Mouse (Mus musculus): ENCODE measurements around the gene Gm45062. TPM values are rescaled to one million over a fixed set of nuclear protein-coding genes. Genes with fewer than 3 reads are reported as not detected.

The Gm45062 gene
- total and polyA plus RNA-seq, 3 experiments = 2.7 to 4.1 (median 3.2) TPM

GRCm38 (mm10) chr6:8412845-8413598, 153.8 kb downstream of the Gm45062 start:
- no peak overlapping the region for H3K4me3 ChIP-seq (replicated peaks in 1 of 3; ENCODE audit: low read depth in 2 of 3, low read length in 2 of 3, poor library complexity in 1 of 3)
- H3K27ac ChIP-seq (ENCODE audit: insufficient read depth, low read depth) = no peak overlapping the region
- H3K27me3 ChIP-seq (replicated peaks) = no peaks in the 10 kb centered on the region
- H3K79me2 ChIP-seq (replicated peaks; ENCODE audit: control insufficient read depth, extremely low read depth, insufficient read depth, poor library complexity, severe bottlenecking) = 0 out of 2 replicates have a peak, but pooled peaks cover 2% of the 10 kb centered on the region
- DNase-seq (ENCODE audit: extremely low read depth) = peak; percentile 27
- H3K36me3 ChIP-seq (replicated peaks in 1 of 2; ENCODE audit: control insufficient read depth in 1 of 2, insufficient read depth in 1 of 2, low read length in 1 of 2) = no peaks in the 10 kb centered on the region
- 0 out of 2 replicates have a peak overlapping the region, but pooled peaks have one; percentile 36 for H3K4me2 ChIP-seq (ENCODE audit: insufficient read depth, low read depth, poor library complexity, severe bottlenecking)
- H3K4me1 ChIP-seq (ENCODE audit: control insufficient read depth in 1 of 2, insufficient read depth in 2 of 2) = peaks cover 2 to 21% of the 10 kb centered on the region in 2 experiments; a peak in 2 of 4 replicates
- no peaks in the 10 kb centered on the region for H3K9me3 ChIP-seq (replicated peaks; ENCODE audit: low read length)
- H3K9ac ChIP-seq (ENCODE audit: insufficient read depth, low read depth) = no peak overlapping the region
- in situ Hi-C loops (cut with MboI; ENCODE audit: low pct_ligation_motif_present, low pct_unique_long_range_greater_than_20kb, low sequenced_read_pairs) (no loop called here), dilution Hi-C loops (cut with MboI; ENCODE audit: extremely low pct_ligation_motif_present, extremely low pct_unique_long_range_greater_than_20kb, low sequenced_read_pairs) (no loop called here)
- TF ChIP-seq MEF2A (IDR thresholded peaks at IDR 0.05; ENCODE audit: borderline replicate concordance, low read depth, low read length) (peak; percentile 73; the same call in 1 of the 2 replicates), ZKSCAN1 (IDR thresholded peaks at IDR 0.05; ENCODE audit: borderline replicate concordance, low read depth, low read length) (no peak), BHLHE40 (IDR thresholded peaks at IDR 0.05; ENCODE audit: low read depth, low read length) (peak; percentile 22; the same call in 1 of the 2 replicates), ETS1 (conservative IDR thresholded peaks at IDR 0.05; ENCODE audit: low read depth, low read length) (0 out of 2 replicates have a peak, but pooled peaks have one; percentile 29)

- Histone ChIP-seq H3K27ac (ENCODE audit: insufficient read depth, low read depth) (no peak overlapping the region), H3K9me3 (replicated peaks; ENCODE audit: low read length) (no peaks in the 10 kb centered on the region), H3K4me1 (ENCODE audit: control insufficient read depth in 1 of 2, insufficient read depth in 2 of 2) (peaks cover 2 to 21% of the 10 kb centered on the region in 2 experiments; a peak in 2 of 4 replicates), H3K9ac (ENCODE audit: insufficient read depth, low read depth) (no peak overlapping the region), H3K79me2 (replicated peaks; ENCODE audit: control insufficient read depth, extremely low read depth, insufficient read depth, poor library complexity, severe bottlenecking) (0 out of 2 replicates have a peak, but pooled peaks cover 2% of the 10 kb centered on the region), H3K36me3 (replicated peaks in 1 of 2; ENCODE audit: control insufficient read depth in 1 of 2, insufficient read depth in 1 of 2, low read length in 1 of 2) (no peaks in the 10 kb centered on the region), H3K27me3 (replicated peaks) (no peaks in the 10 kb centered on the region), H3K4me2 (ENCODE audit: insufficient read depth, low read depth, poor library complexity, severe bottlenecking) (no peak overlapping the region), H3K4me3 (replicated peaks in 1 of 3; ENCODE audit: low read depth in 2 of 3, low read length in 2 of 3, poor library complexity in 1 of 3) (no peak overlapping the region)
- TF ChIP-seq CTCF (conservative IDR thresholded peaks at IDR 0.05 in 1 of 2, IDR thresholded peaks at IDR 0.05 in 1 of 2; ENCODE audit: low read depth in 2 of 2, low read length in 2 of 2) (no peak), POLR2AphosphoS2 (IDR thresholded peaks at IDR 0.05; ENCODE audit: low read depth, low read length) (no peak), SIN3A (IDR thresholded peaks at IDR 0.05; ENCODE audit: low read length) (no peak), ZMIZ1 (IDR thresholded peaks at IDR 0.05; ENCODE audit: low read depth, low read length) (no peak), RCOR1 (conservative IDR thresholded peaks at IDR 0.05; ENCODE audit: low read depth, low read length) (no peak), KAT2A (IDR thresholded peaks at IDR 0.05; ENCODE audit: insufficient replicate concordance, low read length) (no peak), RAD21 (IDR thresholded peaks at IDR 0.05; ENCODE audit: low read depth, low read length) (no peak; the same call in 1 of the 2 replicates), NRF1 (IDR thresholded peaks at IDR 0.05; ENCODE audit: low read depth, low read length) (peak; percentile 86), TCF12 (IDR thresholded peaks at IDR 0.05; ENCODE audit: low read depth, low read length) (0 out of 2 replicates have a peak, but pooled peaks have one; percentile 20), GABPA (IDR thresholded peaks at IDR 0.05; ENCODE audit: insufficient replicate concordance, low read depth, low read length) (no peak), MXI1 (IDR thresholded peaks at IDR 0.05; ENCODE audit: low read depth, low read length) (no peak; the same call in 1 of the 2 replicates), ZNF384 (IDR thresholded peaks at IDR 0.05; ENCODE audit: low read depth, low read length) (no peak), CHD1 (IDR thresholded peaks at IDR 0.05; ENCODE audit: low read depth, low read length) (no peak), NELFE (IDR thresholded peaks at IDR 0.05; ENCODE audit: low read depth, low read length) (no peak), ETS1 (conservative IDR thresholded peaks at IDR 0.05; ENCODE audit: low read depth, low read length) (peak; percentile 28; the same call in 1 of the 2 replicates), MYC (IDR thresholded peaks at IDR 0.05; ENCODE audit: low read depth, low read length) (no peak), MEF2A (IDR thresholded peaks at IDR 0.05; ENCODE audit: borderline replicate concordance, low read depth, low read length) (no peak), USF1 (IDR thresholded peaks at IDR 0.05; ENCODE audit: low read depth, low read length) (no peak), UBTF (IDR thresholded peaks at IDR 0.05; ENCODE audit: low read depth, low read length) (no peak), MAFK (IDR thresholded peaks at IDR 0.05; ENCODE audit: insufficient replicate concordance, low read length) (no peak), MAZ (IDR thresholded peaks at IDR 0.05; ENCODE audit: low read depth, low read length) (no peak), ZC3H11A (IDR thresholded peaks at IDR 0.05; ENCODE audit: low read depth, low read length) (no peak), BHLHE40 (IDR thresholded peaks at IDR 0.05; ENCODE audit: low read depth, low read length) (peak; percentile 74), SMC3 (IDR thresholded peaks at IDR 0.05; ENCODE audit: low read depth, low read length) (no peak), MAX (IDR thresholded peaks at IDR 0.05; ENCODE audit: low read length) (no peak), JUN (IDR thresholded peaks at IDR 0.05; ENCODE audit: insufficient read depth, low read depth, low read length) (no peak), JUND (conservative IDR thresholded peaks at IDR 0.05; ENCODE audit: low read depth, low read length) (no peak)
- peak; percentile 71 for DNase-seq (ENCODE audit: extremely low read depth)
- dilution Hi-C loops (cut with MboI; ENCODE audit: extremely low pct_ligation_motif_present, extremely low pct_unique_long_range_greater_than_20kb, low sequenced_read_pairs) (no loop called here), in situ Hi-C loops (cut with MboI; ENCODE audit: low pct_ligation_motif_present, low pct_unique_long_range_greater_than_20kb, low sequenced_read_pairs) (no loop called here)
These were observed 154.8 kb downstream of the Gm45062 start for GRCm38 (mm10) chr6:8414020-8414419.
